Mouse (Mus musculus): ENCODE results near the gene Pank2. TPM values are rescaled to one million over a fixed set of nuclear protein-coding genes. Genes with fewer than 3 reads are reported as not detected.
"Not testable (repeated sequence)": the region's sequence is repeated elsewhere in the genome, so short reads cannot be mapped to it uniquely, and the experiment has no call there.

Pank2 gene
- polyA plus RNA-seq, 1 experiment from 2014 or later = 33.6 TPM

- H3K9me3 ChIP-seq (replicated peaks; ENCODE audit: control insufficient read depth, low read length); H3K27ac ChIP-seq (ENCODE audit: low read depth, low read length); ATAC-seq (replicated peaks; ENCODE audit: insufficient number of reproducible peaks, low FRiP score, low TSS enrichment); H3K4me3 ChIP-seq (ENCODE audit: low read depth, low read length); H3K4me2 ChIP-seq; H3K9ac ChIP-seq (ENCODE audit: low read depth, low read length); H3K27me3 ChIP-seq (ENCODE audit: control insufficient read depth, insufficient read depth, low read length); H3K36me3 ChIP-seq (ENCODE audit: control insufficient read depth, insufficient read depth, low read length): not testable (repeated sequence)
- H3K4me1 ChIP-seq (ENCODE audit: control insufficient read depth, insufficient read depth, low read length) = 0 out of 2 replicates have a peak, but pooled peaks cover 12% of the 10 kb centered on the region
- 72% methylated on average over 2 of the region's 2 CpGs for WGBS (ENCODE audit: insufficient replicate concordance)
Measured at GRCm38 (mm10) chr2:131226669-131227068, 35.6 kb upstream of the Pank2 start.

- Histone ChIP-seq H3K4me3 (ENCODE audit: low read depth, low read length) (no peak overlapping the region), H3K36me3 (ENCODE audit: control insufficient read depth, insufficient read depth, low read length) (no peaks in the 10 kb centered on the region), H3K4me2 (no peak overlapping the region), H3K9ac (ENCODE audit: low read depth, low read length) (no peak overlapping the region), H3K9me3 (replicated peaks; ENCODE audit: control insufficient read depth, low read length) (no peaks in the 10 kb centered on the region), H3K27ac (ENCODE audit: low read depth, low read length) (no peak overlapping the region), H3K27me3 (ENCODE audit: control insufficient read depth, insufficient read depth, low read length) (no peaks in the 10 kb centered on the region), H3K4me1 (ENCODE audit: control insufficient read depth, insufficient read depth, low read length) (peaks cover 8% of the 10 kb centered on the region; the same call in 1 of the 2 replicates)
- no peak for ATAC-seq (replicated peaks; ENCODE audit: insufficient number of reproducible peaks, low FRiP score, low TSS enrichment)
- WGBS (ENCODE audit: insufficient replicate concordance) = 70% methylated on average over 3 of the region's 3 CpGs
Measured at GRCm38 (mm10) chr2:131227243-131227642, 35.1 kb upstream of the Pank2 start.

- peaks cover 20% of the 10 kb centered on the region for H3K4me1 ChIP-seq (ENCODE audit: control insufficient read depth, insufficient read depth, low read length)
- WGBS (ENCODE audit: insufficient replicate concordance) = 87% methylated on average over 2 of the region's 2 CpGs
- no peak overlapping the region for H3K27ac ChIP-seq (ENCODE audit: low read depth, low read length)
- 0 out of 2 replicates have a peak overlapping the region, but pooled peaks have one; percentile 10 for H3K9ac ChIP-seq (ENCODE audit: low read depth, low read length)
- ATAC-seq (replicated peaks; ENCODE audit: insufficient number of reproducible peaks, low FRiP score, low TSS enrichment) = no peak
- H3K4me2 ChIP-seq = no peak overlapping the region
- H3K4me3 ChIP-seq (ENCODE audit: low read depth, low read length) = no peak overlapping the region
- no peaks in the 10 kb centered on the region for H3K36me3 ChIP-seq (ENCODE audit: control insufficient read depth, insufficient read depth, low read length)
- no peaks in the 10 kb centered on the region for H3K27me3 ChIP-seq (ENCODE audit: control insufficient read depth, insufficient read depth, low read length)
- H3K9me3 ChIP-seq (replicated peaks; ENCODE audit: control insufficient read depth, low read length) = no peaks in the 10 kb centered on the region
Measured at GRCm38 (mm10) chr2:131232558-131232957, 29.7 kb upstream of the Pank2 start.

- H3K4me3 ChIP-seq (ENCODE audit: low read depth, low read length) = peak within 1 kb of the TSS; percentile 77
- peak; percentile 99 for ATAC-seq (replicated peaks; ENCODE audit: insufficient number of reproducible peaks, low FRiP score, low TSS enrichment)
- 13% methylated on average over 29 of the region's 29 CpGs for WGBS (ENCODE audit: insufficient replicate concordance)
- H3K36me3 ChIP-seq (ENCODE audit: control insufficient read depth, insufficient read depth, low read length) = no peaks in the 10 kb centered on the region
- peak within 1 kb of the TSS; percentile 95 for H3K4me2 ChIP-seq
- H3K9ac ChIP-seq (ENCODE audit: low read depth, low read length) = peak within 1 kb of the TSS; percentile 87
- H3K27me3 ChIP-seq (ENCODE audit: control insufficient read depth, insufficient read depth, low read length) = no peaks in the 10 kb centered on the region
- peaks cover 20% of the 10 kb centered on the region for H3K4me1 ChIP-seq (ENCODE audit: control insufficient read depth, insufficient read depth, low read length)
- H3K27ac ChIP-seq (ENCODE audit: low read depth, low read length) = peak within 1 kb of the TSS; percentile 74
- no peaks in the 10 kb centered on the region for H3K9me3 ChIP-seq (replicated peaks; ENCODE audit: control insufficient read depth, low read length)
Measured at GRCm38 (mm10) chr2:131233307-131234126, 28.8 kb upstream of the Pank2 start, which contains the start of gene Mavs. Mavs (plus strand) TSS chr2:131234063.

GRCm38 (mm10) chr2:131234127-131234650 lies 28.1 kb upstream of the Pank2 start:
- Histone ChIP-seq H3K27me3 (ENCODE audit: control insufficient read depth, insufficient read depth, low read length) (no peaks in the 10 kb centered on the region), H3K9me3 (replicated peaks; ENCODE audit: control insufficient read depth, low read length) (no peaks in the 10 kb centered on the region), H3K9ac (ENCODE audit: low read depth, low read length) (peak overlapping the region; percentile 87), H3K4me2 (peak overlapping the region; percentile 95), H3K4me3 (ENCODE audit: low read depth, low read length) (peak overlapping the region; percentile 77), H3K36me3 (ENCODE audit: control insufficient read depth, insufficient read depth, low read length) (peaks cover 4% of the 10 kb centered on the region), H3K4me1 (ENCODE audit: control insufficient read depth, insufficient read depth, low read length) (peaks cover 20% of the 10 kb centered on the region), H3K27ac (ENCODE audit: low read depth, low read length) (peak overlapping the region; percentile 74)
- ATAC-seq (replicated peaks; ENCODE audit: insufficient number of reproducible peaks, low FRiP score, low TSS enrichment) = no peak
- WGBS (ENCODE audit: insufficient replicate concordance) = 15% methylated on average over 28 of the region's 28 CpGs

GRCm38 (mm10) chr2:131234970-131235635 lies 27.2 kb upstream of the Pank2 start:
- H3K4me3 ChIP-seq (ENCODE audit: low read depth, low read length) = peak overlapping the region; percentile 77
- 74% methylated on average over 7 of the region's 7 CpGs for WGBS (ENCODE audit: insufficient replicate concordance)
- H3K9ac ChIP-seq (ENCODE audit: low read depth, low read length) = peak overlapping the region; percentile 87
- H3K27ac ChIP-seq (ENCODE audit: low read depth, low read length) = no peak overlapping the region
- H3K4me2 ChIP-seq = peak overlapping the region; percentile 95
- peaks cover 7% of the 10 kb centered on the region for H3K36me3 ChIP-seq (ENCODE audit: control insufficient read depth, insufficient read depth, low read length)
- no peaks in the 10 kb centered on the region for H3K27me3 ChIP-seq (ENCODE audit: control insufficient read depth, insufficient read depth, low read length)
- H3K4me1 ChIP-seq (ENCODE audit: control insufficient read depth, insufficient read depth, low read length) = peaks cover 20% of the 10 kb centered on the region
- no peaks in the 10 kb centered on the region for H3K9me3 ChIP-seq (replicated peaks; ENCODE audit: control insufficient read depth, low read length)
- no peak for ATAC-seq (replicated peaks; ENCODE audit: insufficient number of reproducible peaks, low FRiP score, low TSS enrichment)

GRCm38 (mm10) chr2:131242180-131242579 lies 20.1 kb upstream of the Pank2 start:
- Histone ChIP-seq H3K4me2 (no peak overlapping the region), H3K9me3 (replicated peaks; ENCODE audit: control insufficient read depth, low read length) (no peaks in the 10 kb centered on the region), H3K36me3 (ENCODE audit: control insufficient read depth, insufficient read depth, low read length) (peaks cover 48% of the 10 kb centered on the region), H3K27ac (ENCODE audit: low read depth, low read length) (no peak overlapping the region), H3K27me3 (ENCODE audit: control insufficient read depth, insufficient read depth, low read length) (no peaks in the 10 kb centered on the region), H3K9ac (ENCODE audit: low read depth, low read length) (no peak overlapping the region), H3K4me1 (ENCODE audit: control insufficient read depth, insufficient read depth, low read length) (no peaks in the 10 kb centered on the region), H3K4me3 (ENCODE audit: low read depth, low read length) (no peak overlapping the region)
- ATAC-seq (replicated peaks; ENCODE audit: insufficient number of reproducible peaks, low FRiP score, low TSS enrichment) = no peak

- no peak for ATAC-seq (replicated peaks; ENCODE audit: insufficient number of reproducible peaks, low FRiP score, low TSS enrichment)
- no peaks in the 10 kb centered on the region for H3K27me3 ChIP-seq (ENCODE audit: control insufficient read depth, insufficient read depth, low read length)
- H3K4me3 ChIP-seq (ENCODE audit: low read depth, low read length) = no peak overlapping the region
- no peak overlapping the region for H3K9ac ChIP-seq (ENCODE audit: low read depth, low read length)
- no peaks in the 10 kb centered on the region for H3K4me1 ChIP-seq (ENCODE audit: control insufficient read depth, insufficient read depth, low read length)
- no peaks in the 10 kb centered on the region for H3K9me3 ChIP-seq (replicated peaks; ENCODE audit: control insufficient read depth, low read length)
- no peak overlapping the region for H3K4me2 ChIP-seq
- no peak overlapping the region for H3K27ac ChIP-seq (ENCODE audit: low read depth, low read length)
- H3K36me3 ChIP-seq (ENCODE audit: control insufficient read depth, insufficient read depth, low read length) = peaks cover 52% of the 10 kb centered on the region
- WGBS (ENCODE audit: insufficient replicate concordance) = 48% methylated on average over 7 of the region's 7 CpGs
Measured at GRCm38 (mm10) chr2:131242929-131243328, 19.4 kb upstream of the Pank2 start.
